Mouse (Mus musculus): Measurements from ENCODE around the gene Spata1. TPM values are rescaled to one million over a fixed set of nuclear protein-coding genes. Genes with fewer than 3 reads are reported as not detected.

Spata1 gene
- polyA plus RNA-seq, 1 experiment = 138 TPM

DNA sequence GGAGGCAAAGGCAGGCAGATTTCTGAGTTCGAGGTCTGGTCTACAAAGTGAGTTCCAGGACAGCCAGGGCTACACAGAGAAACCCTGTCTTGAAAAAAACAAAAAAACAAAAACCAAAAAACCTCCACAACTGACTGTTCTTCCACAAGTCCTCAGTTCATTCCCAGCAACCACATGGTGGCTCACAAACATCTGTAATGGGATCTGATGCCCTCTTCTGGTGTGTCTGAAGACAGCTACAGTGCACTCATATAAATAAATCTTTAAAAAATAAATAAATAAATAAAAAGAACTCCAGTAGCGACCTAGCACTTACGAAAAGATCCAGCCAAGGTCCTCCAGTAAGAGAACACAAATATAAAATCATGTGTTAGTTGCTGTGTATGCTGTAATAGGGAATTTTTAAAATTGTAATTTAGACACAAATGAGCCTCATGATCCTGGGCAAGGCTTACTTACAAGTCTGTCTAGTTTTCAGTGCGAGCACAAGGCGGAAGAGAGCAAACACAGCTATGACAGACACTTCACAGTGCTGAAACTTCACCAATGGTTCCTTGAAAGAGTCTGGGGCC lies 20.8 kb upstream of the Spata1 start:
- peak overlapping the region; percentile 76 for H3K27ac ChIP-seq (ENCODE audit: control insufficient read depth, insufficient read depth, low read depth, low read length)
- H3K4me3 ChIP-seq (ENCODE audit: control insufficient read depth, low read depth, low read length) = peak overlapping the region; percentile 93
- no peaks in the 10 kb centered on the region for H3K27me3 ChIP-seq (ENCODE audit: control insufficient read depth, insufficient read depth, low read length)
- peaks cover 4% of the 10 kb centered on the region for H3K4me1 ChIP-seq (ENCODE audit: control insufficient read depth, insufficient read depth, low read length)
- TF ChIP-seq CTCF (IDR thresholded peaks at IDR 0.05; ENCODE audit: control insufficient read depth, insufficient read depth, insufficient replicate concordance, low read depth, low read length) (no peak), POLR2A (IDR thresholded peaks at IDR 0.05; ENCODE audit: control insufficient read depth, low read depth, low read length) (no peak)
- H3K36me3 ChIP-seq (ENCODE audit: control insufficient read depth, insufficient read depth, low read length) = peaks cover 3% of the 10 kb centered on the region; the same call in 1 of the 2 replicates

DNA sequence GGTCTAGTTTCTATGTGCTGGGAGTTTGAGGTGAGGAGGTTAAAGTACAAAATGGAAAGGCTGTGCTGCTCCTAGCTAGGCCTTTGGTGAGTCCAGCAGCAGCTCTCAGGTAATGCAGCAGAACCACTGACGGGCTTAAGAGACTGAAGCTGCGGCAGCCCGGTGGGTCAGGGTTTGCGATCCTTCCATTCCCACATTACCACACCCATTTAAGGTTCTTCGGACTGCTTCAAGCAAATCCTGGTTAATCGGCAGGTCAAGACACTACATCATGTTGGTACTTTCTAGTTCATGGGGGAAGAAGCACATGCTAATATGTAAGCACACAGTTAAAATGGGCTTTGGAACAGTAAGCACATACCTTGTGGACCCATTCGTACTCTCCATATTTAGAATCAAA lies 7.2 kb upstream of the Spata1 start:
- H3K36me3 ChIP-seq (ENCODE audit: control insufficient read depth, insufficient read depth, low read length) = no peaks in the 10 kb centered on the region; the same call in none of the 2 replicates
- no peaks in the 10 kb centered on the region for H3K27me3 ChIP-seq (ENCODE audit: control insufficient read depth, insufficient read depth, low read length)
- no peak for TF ChIP-seq CTCF (IDR thresholded peaks at IDR 0.05; ENCODE audit: control insufficient read depth, insufficient read depth, insufficient replicate concordance, low read depth, low read length)
- TF ChIP-seq POLR2A (IDR thresholded peaks at IDR 0.05; ENCODE audit: control insufficient read depth, low read depth, low read length) = no peak
- no peak overlapping the region for H3K27ac ChIP-seq (ENCODE audit: control insufficient read depth, insufficient read depth, low read depth, low read length)
- H3K4me3 ChIP-seq (ENCODE audit: control insufficient read depth, low read depth, low read length) = no peak overlapping the region
- no peaks in the 10 kb centered on the region for H3K4me1 ChIP-seq (ENCODE audit: control insufficient read depth, insufficient read depth, low read length)

DNA sequence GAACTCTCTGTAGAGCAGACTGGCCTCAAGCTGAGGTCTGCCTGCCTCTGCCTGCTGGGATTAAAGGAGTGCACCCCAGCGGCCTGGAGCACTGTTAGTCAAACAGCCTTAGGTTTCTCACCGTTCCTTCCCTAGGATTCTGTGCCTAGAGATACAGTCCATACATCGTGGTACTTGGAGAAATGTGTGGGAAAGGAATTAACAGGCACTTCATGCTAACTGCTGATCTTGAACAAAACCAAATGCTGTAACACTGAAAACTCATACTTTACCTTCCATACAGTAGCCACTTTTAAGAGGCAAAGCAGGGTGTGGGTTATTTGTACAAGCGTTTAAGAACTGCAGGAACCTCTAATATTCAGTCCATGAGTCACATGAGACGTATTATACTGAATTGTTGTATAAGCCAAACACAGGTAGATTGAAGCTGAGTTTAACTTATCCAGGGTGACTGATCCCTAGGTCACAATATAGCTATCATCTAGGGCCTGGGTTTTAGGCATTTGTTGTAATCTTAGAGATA lies 2.1 kb upstream of the Spata1 start:
- no peaks in the 10 kb centered on the region; the same call in 1 of the 2 replicates for H3K36me3 ChIP-seq (ENCODE audit: control insufficient read depth, insufficient read depth, low read length)
- TF ChIP-seq POLR2A (IDR thresholded peaks at IDR 0.05; ENCODE audit: control insufficient read depth, low read depth, low read length) (no peak), CTCF (IDR thresholded peaks at IDR 0.05; ENCODE audit: control insufficient read depth, insufficient read depth, insufficient replicate concordance, low read depth, low read length) (no peak)
- H3K4me1 ChIP-seq (ENCODE audit: control insufficient read depth, insufficient read depth, low read length) = peaks cover 3% of the 10 kb centered on the region; the same call in 1 of the 2 replicates
- no peaks in the 10 kb centered on the region for H3K27me3 ChIP-seq (ENCODE audit: control insufficient read depth, insufficient read depth, low read length)
- peak overlapping the region; percentile 44 for H3K27ac ChIP-seq (ENCODE audit: control insufficient read depth, insufficient read depth, low read depth, low read length)
- H3K4me3 ChIP-seq (ENCODE audit: control insufficient read depth, low read depth, low read length) = peak overlapping the region; percentile 90

DNA sequence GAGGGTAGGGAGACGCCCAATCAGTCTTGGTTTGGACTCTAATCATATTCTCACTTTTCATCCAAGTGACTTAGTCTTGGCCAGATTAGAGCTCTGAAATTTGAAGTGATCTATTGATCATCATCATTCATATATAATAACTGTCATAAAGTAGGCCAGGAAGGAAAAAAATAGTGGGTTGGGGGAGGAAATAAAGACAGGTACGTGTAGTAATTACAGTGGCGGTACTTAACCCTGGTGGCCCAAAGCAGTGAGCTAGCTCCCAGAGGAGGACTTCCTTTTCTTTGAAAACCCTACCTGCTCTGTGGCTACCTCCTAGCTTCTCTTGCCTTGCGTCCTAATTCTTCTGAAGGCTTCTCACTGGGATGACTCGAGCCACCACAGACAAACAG lies 1.3 kb upstream of the Spata1 start:
- peak overlapping the region; percentile 57 for H3K27ac ChIP-seq (ENCODE audit: control insufficient read depth, insufficient read depth, low read depth, low read length)

DNA sequence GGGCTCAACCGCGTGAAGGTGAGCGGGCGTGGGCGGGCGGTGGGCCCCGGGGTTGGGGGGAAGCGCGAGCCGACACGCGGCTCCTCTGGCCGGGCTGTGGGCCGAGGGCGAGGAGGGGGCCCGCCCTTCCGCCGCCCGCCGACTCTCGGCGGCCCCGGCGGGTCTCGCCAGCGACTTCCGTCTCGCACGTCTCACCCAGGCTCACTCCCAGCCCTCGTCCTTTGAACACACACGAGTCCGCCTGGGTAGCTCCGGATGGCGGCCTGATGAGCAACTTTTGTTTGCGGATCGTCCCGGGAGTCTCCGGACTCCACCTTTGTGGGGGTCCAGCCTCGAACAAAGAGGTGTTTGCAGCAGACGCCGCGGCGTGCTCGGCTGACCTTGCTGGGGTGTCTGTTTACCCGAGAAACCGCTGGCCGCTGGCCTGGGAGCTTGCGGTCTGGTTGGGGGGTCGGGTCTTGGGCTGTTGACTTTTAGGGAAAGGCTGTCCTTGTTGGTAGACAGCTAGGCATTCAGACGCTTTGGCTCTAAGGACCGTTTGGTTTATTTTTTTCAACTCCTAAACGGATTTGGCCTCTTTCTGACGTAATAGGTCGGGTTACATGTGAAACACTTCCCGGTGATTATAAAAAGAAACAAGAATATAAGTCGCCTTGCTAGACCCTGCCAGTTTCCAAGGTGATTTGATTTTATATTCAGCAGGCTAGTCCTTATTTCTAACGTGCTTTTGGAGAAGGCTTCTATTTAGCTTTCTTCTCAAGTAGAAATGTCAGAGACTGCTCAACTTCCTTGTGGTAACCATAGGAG lies 653 bp upstream of the Spata1 start:
- H3K4me3 ChIP-seq (ENCODE audit: control insufficient read depth, low read depth, low read length) = peak overlapping the region; percentile 90
- H3K4me1 ChIP-seq (ENCODE audit: control insufficient read depth, insufficient read depth, low read length) = peaks cover 3% of the 10 kb centered on the region; the same call in 1 of the 2 replicates
- TF ChIP-seq POLR2A (IDR thresholded peaks at IDR 0.05; ENCODE audit: control insufficient read depth, low read depth, low read length) (no peak), CTCF (IDR thresholded peaks at IDR 0.05; ENCODE audit: control insufficient read depth, insufficient read depth, insufficient replicate concordance, low read depth, low read length) (no peak)
- no peaks in the 10 kb centered on the region; the same call in 1 of the 2 replicates for H3K36me3 ChIP-seq (ENCODE audit: control insufficient read depth, insufficient read depth, low read length)
- H3K27ac ChIP-seq (ENCODE audit: control insufficient read depth, insufficient read depth, low read depth, low read length) = peak overlapping the region; percentile 94
- H3K27me3 ChIP-seq (ENCODE audit: control insufficient read depth, insufficient read depth, low read length) = no peaks in the 10 kb centered on the region

More for the DNA sequence above, 1.3 kb upstream of the Spata1 start:
- H3K4me3 ChIP-seq (ENCODE audit: control insufficient read depth, low read depth, low read length) = peak overlapping the region; percentile 90
- H3K36me3 ChIP-seq (ENCODE audit: control insufficient read depth, insufficient read depth, low read length) = no peaks in the 10 kb centered on the region; the same call in 1 of the 2 replicates
- TF ChIP-seq POLR2A (IDR thresholded peaks at IDR 0.05; ENCODE audit: control insufficient read depth, low read depth, low read length) (no peak), CTCF (IDR thresholded peaks at IDR 0.05; ENCODE audit: control insufficient read depth, insufficient read depth, insufficient replicate concordance, low read depth, low read length) (no peak)
- H3K27me3 ChIP-seq (ENCODE audit: control insufficient read depth, insufficient read depth, low read length) = no peaks in the 10 kb centered on the region
- H3K4me1 ChIP-seq (ENCODE audit: control insufficient read depth, insufficient read depth, low read length) = peaks cover 3% of the 10 kb centered on the region; the same call in 1 of the 2 replicates

DNA sequence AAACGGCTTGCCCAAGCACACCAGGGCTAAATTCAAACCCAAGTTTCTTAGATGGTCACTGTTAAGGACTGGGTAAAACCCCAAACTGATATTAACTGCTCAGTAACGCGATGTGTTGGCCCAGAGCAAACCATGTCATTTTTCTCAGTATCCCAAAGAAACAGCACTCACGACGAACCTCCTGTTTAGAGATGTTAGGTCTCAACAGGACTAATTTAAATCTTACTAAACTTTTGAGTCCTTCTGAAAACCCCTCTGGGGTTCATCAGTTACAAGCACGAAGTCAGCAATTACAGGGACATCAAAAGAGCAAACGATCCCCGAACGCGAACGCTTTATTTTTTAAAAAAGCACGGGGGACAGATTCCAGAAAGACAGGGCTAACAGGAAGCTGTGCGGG lies 564 bp downstream of the Spata1 start:
- Histone ChIP-seq H3K36me3 (ENCODE audit: control insufficient read depth, insufficient read depth, low read length) (no peaks in the 10 kb centered on the region; the same call in 1 of the 2 replicates), H3K27me3 (ENCODE audit: control insufficient read depth, insufficient read depth, low read length) (no peaks in the 10 kb centered on the region), H3K27ac (ENCODE audit: control insufficient read depth, insufficient read depth, low read depth, low read length) (peak overlapping the region; percentile 99), H3K4me3 (ENCODE audit: control insufficient read depth, low read depth, low read length) (peak overlapping the region; percentile 90), H3K4me1 (ENCODE audit: control insufficient read depth, insufficient read depth, low read length) (peaks cover 3% of the 10 kb centered on the region; the same call in 1 of the 2 replicates)
- no peak for TF ChIP-seq POLR2A (IDR thresholded peaks at IDR 0.05; ENCODE audit: control insufficient read depth, low read depth, low read length)
- TF ChIP-seq CTCF (IDR thresholded peaks at IDR 0.05; ENCODE audit: control insufficient read depth, insufficient read depth, insufficient replicate concordance, low read depth, low read length) = no peak

DNA sequence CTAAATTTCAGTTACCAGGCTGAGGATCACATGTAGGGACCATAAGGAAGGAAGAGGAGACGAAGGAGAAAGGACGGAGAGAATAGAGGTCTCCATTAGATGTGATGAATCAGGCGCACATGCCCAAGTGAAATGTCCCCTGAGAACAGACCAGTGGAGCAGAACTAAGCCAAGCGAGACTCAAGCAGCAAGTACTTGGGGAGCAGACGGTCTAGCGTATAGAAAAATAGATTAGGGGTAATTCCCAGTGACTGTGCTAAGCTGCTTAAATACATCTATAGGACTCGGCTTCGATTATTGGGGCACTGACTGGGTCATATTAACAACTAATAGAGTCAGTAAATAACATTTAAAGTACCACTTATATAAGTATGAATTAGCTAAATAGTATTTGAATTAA lies 4.6 kb downstream of the Spata1 start:
- Histone ChIP-seq H3K27ac (ENCODE audit: control insufficient read depth, insufficient read depth, low read depth, low read length) (no peak overlapping the region), H3K27me3 (ENCODE audit: control insufficient read depth, insufficient read depth, low read length) (no peaks in the 10 kb centered on the region), H3K36me3 (ENCODE audit: control insufficient read depth, insufficient read depth, low read length) (no peaks in the 10 kb centered on the region), H3K4me3 (ENCODE audit: control insufficient read depth, low read depth, low read length) (no peak overlapping the region), H3K4me1 (ENCODE audit: control insufficient read depth, insufficient read depth, low read length) (peaks cover 3% of the 10 kb centered on the region; the same call in 1 of the 2 replicates)
- TF ChIP-seq CTCF (IDR thresholded peaks at IDR 0.05; ENCODE audit: control insufficient read depth, insufficient read depth, insufficient replicate concordance, low read depth, low read length) (no peak), POLR2A (IDR thresholded peaks at IDR 0.05; ENCODE audit: control insufficient read depth, low read depth, low read length) (no peak)

All from testis, adult 2 months (tissue).